ENCODE assay signal across 10 mouse cellular contexts in the genomic region with DNA sequence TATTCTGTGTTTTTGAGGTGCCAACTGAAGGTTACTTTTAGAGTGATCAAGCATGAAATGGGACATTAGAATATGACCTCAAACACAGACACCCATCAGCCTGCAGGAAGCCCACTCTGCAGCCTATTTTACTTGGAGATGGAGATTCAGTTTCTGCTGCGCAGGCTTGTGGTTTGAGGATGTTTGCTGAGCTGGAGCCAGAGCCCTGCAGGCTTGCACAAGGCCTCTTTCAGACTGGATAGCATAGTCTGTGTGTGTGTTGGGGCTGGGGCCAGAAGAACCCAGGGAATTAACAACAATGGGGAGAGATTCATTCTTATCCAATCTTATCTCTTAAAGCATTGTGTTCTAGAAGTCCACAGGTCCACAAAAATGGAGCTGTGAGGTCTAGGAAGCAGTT.
"Had no signal": no experiment of that assay in that cellular context is flagged by ENCODE, and none has a peak within 500 bp of the region (broad histone marks: within the 10 kb centered on the region; RNA-seq: fewer than 3 reads in every experiment).

No protein-coding gene starts in this region.

- H3K4me2 ChIP-seq: liver, embryonic 11.5 days; midbrain, embryonic 12.5 days had no signal

- H3K27me3 ChIP-seq: midbrain, embryonic 12.5 days had no signal

- DNase-seq: kidney, adult 2 months; right cerebral cortex, postnatal 25 days; thymus, postnatal 14 days had no signal

- H3K36me3 ChIP-seq: limb, embryonic 10.5 days; midbrain, embryonic 12.5 days had no signal

- H3K27ac ChIP-seq: left cerebral cortex, adult 2 months; limb, embryonic 10.5 days; macrophage; midbrain, embryonic 12.5 days had no signal

- H3K4me3 ChIP-seq: left cerebral cortex, adult 2 months; limb, embryonic 10.5 days; midbrain, embryonic 12.5 days had no signal

- H3K9me3 ChIP-seq: limb, embryonic 10.5 days; midbrain, embryonic 12.5 days had no signal

- H3K9ac ChIP-seq: midbrain, embryonic 12.5 days had no signal

- ATAC-seq: lung, postnatal 0 days; midbrain, embryonic 16.5 days had no signal
